Mouse (Mus musculus) 3T3-L1 (cell line): ENCODE measurements around the gene Bsg.
A peak's percentile ranks its signal among the peaks of the same experiment; 100 is the strongest.
"Not testable (repeated sequence)": the region's sequence is repeated elsewhere in the genome, so short reads cannot be mapped to it uniquely, and the experiment has no call there.

Experiments
- DNase-seq: peaks from one replicate; pipeline ENCODE4 v3.0.0-alpha.2; 2015; ENCODE audit warnings: low read depth, low spot score

Bsg gene

GRCm38 (mm10) chr10:79732500-79732899, 28.2 kb downstream of the Bsg start:
- DNase-seq: no peak

GRCm38 (mm10) chr10:79733847-79734246, 29.6 kb downstream of the Bsg start:
- DNase-seq: no peak

GRCm38 (mm10) chr10:79735361-79735760, 31.1 kb downstream of the Bsg start:
- DNase-seq: no peak

GRCm38 (mm10) chr10:79736706-79737105, 32.4 kb downstream of the Bsg start:
- no peak for DNase-seq

- no peak for DNase-seq
These were observed 34.0 kb downstream of the Bsg start for GRCm38 (mm10) chr10:79738259-79738658.

GRCm38 (mm10) chr10:79739234-79739633, 34.9 kb downstream of the Bsg start:
- DNase-seq: no peak

GRCm38 (mm10) chr10:79740863-79741262, 36.6 kb downstream of the Bsg start:
- no peak for DNase-seq

- DNase-seq: no peak
These were observed 38.9 kb downstream of the Bsg start for GRCm38 (mm10) chr10:79743161-79743560.

GRCm38 (mm10) chr10:79743650-79744365, 39.5 kb downstream of the Bsg start:
- no peak for DNase-seq

GRCm38 (mm10) chr10:79745411-79745810, 41.1 kb downstream of the Bsg start:
- DNase-seq: no peak

- peak; percentile 99 for DNase-seq
These were observed 41.8 kb downstream of the Bsg start, which contains the start of gene Polrmt for GRCm38 (mm10) chr10:79745898-79746773. Polrmt (minus strand) TSS chr10:79746581.

- no peak for DNase-seq
These were observed 42.5 kb downstream of the Bsg start for GRCm38 (mm10) chr10:79746774-79747151.

- DNase-seq: peak; percentile 8
These were observed 44.2 kb downstream of the Bsg start for GRCm38 (mm10) chr10:79748496-79748895.

- DNase-seq: no peak
These were observed 50.7 kb downstream of the Bsg start, which contains the start of gene Fgf22 for GRCm38 (mm10) chr10:79754856-79755516. Fgf22 (plus strand) TSS chr10:79755076.

- no peak for DNase-seq
These were observed 51.6 kb downstream of the Bsg start for GRCm38 (mm10) chr10:79755854-79756253.

GRCm38 (mm10) chr10:79756660-79757059, 52.4 kb downstream of the Bsg start:
- DNase-seq: no peak

- DNase-seq: not testable (repeated sequence)
These were observed 55.4 kb downstream of the Bsg start for GRCm38 (mm10) chr10:79759675-79760074.

GRCm38 (mm10) chr10:79760603-79761143, 56.4 kb downstream of the Bsg start:
- no peak for DNase-seq
